Mouse (Mus musculus) lung, postnatal 0 days (tissue): Measurements from ENCODE around the gene Lamb1.

Experiments
- CTCF ChIP-seq: IDR thresholded peaks from 2 replicates; pipeline ENCODE4 v1.5.1; 2016; ENCODE audit warnings: antibody characterized with exemption, mild to moderate bottlenecking
- EP300 ChIP-seq: IDR thresholded peaks from 2 replicates; pipeline ENCODE4 v1.6.1; 2016; ENCODE audit warnings: antibody characterized with exemption, mild to moderate bottlenecking, control low read depth

DNA sequence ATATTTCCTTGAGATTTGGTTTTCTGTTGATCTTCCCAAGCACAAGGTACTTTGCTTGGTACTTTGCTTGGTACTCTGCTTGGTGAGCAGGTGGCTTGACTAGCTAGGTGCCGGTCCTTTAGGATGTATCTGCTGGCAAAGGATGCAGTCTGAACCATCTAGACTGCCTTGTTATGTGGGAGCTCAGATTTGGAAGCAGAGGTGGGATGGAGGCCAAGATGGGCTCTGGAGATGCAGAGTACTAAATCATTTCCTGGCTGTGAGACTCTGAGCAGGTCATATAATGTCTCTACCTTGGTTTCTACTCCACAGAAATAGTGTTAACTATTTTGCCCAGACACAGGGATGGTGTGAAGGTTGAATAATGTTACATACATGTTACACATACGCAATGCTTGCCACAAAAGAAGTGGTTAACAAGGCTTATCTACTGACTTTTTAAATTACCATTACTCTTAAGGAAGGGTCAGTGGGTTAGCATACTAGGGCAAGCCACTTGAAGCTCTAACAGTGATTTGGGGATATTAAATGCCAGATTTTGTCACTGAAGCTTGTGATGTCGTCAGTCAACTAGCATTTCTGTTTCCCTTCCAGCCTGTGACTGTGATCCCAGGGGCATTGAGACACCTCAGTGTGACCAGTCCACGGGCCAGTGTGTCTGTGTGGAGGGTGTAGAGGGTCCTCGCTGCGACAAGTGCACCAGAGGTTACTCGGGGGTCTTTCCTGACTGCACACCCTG lies 52.8 kb downstream of the Lamb1 start:
- no peak for TF ChIP-seq CTCF
- no peak for TF ChIP-seq EP300
